Mouse (Mus musculus): ENCODE measurements around the gene Abhd14a. TPM values are rescaled to one million over a fixed set of nuclear protein-coding genes. Genes with fewer than 3 reads are reported as not detected.

Gene Abhd14a
- total and polyA plus RNA-seq, 2 experiments from 2014 or later: 69.8 to 72.3 TPM

- peak overlapping the region; percentile 12 for H3K27ac ChIP-seq (ENCODE audit: low read depth, low read length)
- H3K36me3 ChIP-seq (ENCODE audit: insufficient read depth, low read length): 0 out of 2 replicates have a peak, but pooled peaks cover 7% of the 10 kb centered on the region
- ATAC-seq (ENCODE audit: low FRiP score): no peak; the same call in 1 of the 2 replicates
- peak overlapping the region; percentile 19 for H3K4me2 ChIP-seq (ENCODE audit: low read depth, low read length, poor library complexity, severe bottlenecking)
- no peak for TF ChIP-seq CTCF (IDR thresholded peaks at IDR 0.05)
- no peak overlapping the region for H3K9ac ChIP-seq (replicated peaks; ENCODE audit: low read length, poor library complexity, severe bottlenecking)
- no peaks in the 10 kb centered on the region for H3K27me3 ChIP-seq (ENCODE audit: insufficient read depth, low read length)
- peaks cover 5% of the 10 kb centered on the region; the same call in 1 of the 2 replicates for H3K4me1 ChIP-seq (ENCODE audit: insufficient read depth, low read length)
- 30% methylated on average over 16 of the region's 16 CpGs for WGBS
- DNase-seq (ENCODE audit: low spot score): peak; percentile 30
- no peak overlapping the region; the same call in 1 of the 2 replicates for H3K4me3 ChIP-seq (ENCODE audit: low read depth, low read length)
- H3K9me3 ChIP-seq (ENCODE audit: low read length): no peaks in the 10 kb centered on the region
These were observed 28.8 kb upstream of the Abhd14a start for GRCm38 (mm10) chr9:106476002-106476923.

DNA sequence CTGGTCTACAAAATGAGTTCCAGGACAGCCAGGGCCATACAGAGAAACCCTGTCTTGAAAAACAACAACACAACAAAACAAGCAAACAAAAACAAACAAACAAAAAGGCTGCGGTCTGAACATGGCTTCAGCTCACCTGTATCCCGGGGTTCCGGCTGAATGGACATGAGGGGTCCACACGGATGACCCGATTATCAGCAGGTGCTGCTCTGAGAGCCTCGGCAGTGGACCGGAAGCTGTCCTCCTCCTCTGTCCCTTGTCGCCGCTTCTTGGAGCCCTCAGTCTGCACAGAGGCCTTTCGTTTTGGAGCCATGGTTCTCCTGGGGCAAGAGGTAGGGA lies 28.2 kb upstream of the Abhd14a start, which contains the start of gene Rrp9:
TSS of gene Rrp9 (plus strand) at position 301 of the 339 bp plus-strand sequence.
- 93% methylated on average over 10 of the region's 10 CpGs for WGBS
- TF ChIP-seq CTCF (IDR thresholded peaks at IDR 0.05): no peak
- H3K36me3 ChIP-seq (ENCODE audit: insufficient read depth, low read length): 0 out of 2 replicates have a peak, but pooled peaks cover under 1% of the 10 kb centered on the region
- H3K4me1 ChIP-seq (ENCODE audit: insufficient read depth, low read length): peaks cover 5% of the 10 kb centered on the region; the same call in 1 of the 2 replicates
- H3K4me2 ChIP-seq (ENCODE audit: low read depth, low read length, poor library complexity, severe bottlenecking): peak within 1 kb of the TSS; percentile 19
- H3K9me3 ChIP-seq (ENCODE audit: low read length): no peaks in the 10 kb centered on the region
- DNase-seq (ENCODE audit: low spot score): no peak
- H3K27me3 ChIP-seq (ENCODE audit: insufficient read depth, low read length): no peaks in the 10 kb centered on the region
- H3K27ac ChIP-seq (ENCODE audit: low read depth, low read length): peak within 1 kb of the TSS; percentile 12
- H3K4me3 ChIP-seq (ENCODE audit: low read depth, low read length): no peak within 1 kb of the TSS; the same call in 1 of the 2 replicates
- H3K9ac ChIP-seq (replicated peaks; ENCODE audit: low read length, poor library complexity, severe bottlenecking): no peak within 1 kb of the TSS
- no peak for ATAC-seq (ENCODE audit: low FRiP score)

DNA sequence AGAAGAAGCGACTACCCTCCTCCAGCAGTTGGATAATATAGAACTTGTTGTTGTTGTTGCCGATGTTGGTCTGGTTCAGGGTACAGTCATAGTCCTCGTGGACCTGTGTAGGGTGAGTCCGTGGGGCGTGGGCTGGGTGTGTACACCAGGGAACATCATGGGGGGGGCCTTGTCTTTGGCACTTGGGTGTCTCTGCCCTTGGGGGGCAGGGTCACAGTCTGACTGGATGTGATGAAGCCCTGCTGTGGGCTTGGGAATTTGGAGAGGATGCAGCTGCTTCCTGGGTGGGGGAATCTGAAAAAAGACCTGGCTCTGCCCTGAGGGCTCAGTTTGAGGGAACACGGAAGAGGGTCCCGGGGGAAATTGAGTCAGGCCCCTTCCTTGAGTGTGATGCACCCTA lies 27.6 kb upstream of the Abhd14a start:
- TF ChIP-seq CTCF (IDR thresholded peaks at IDR 0.05): no peak
- Histone ChIP-seq H3K4me2 (ENCODE audit: low read depth, low read length, poor library complexity, severe bottlenecking) (no peak overlapping the region), H3K9me3 (ENCODE audit: low read length) (no peaks in the 10 kb centered on the region), H3K4me1 (ENCODE audit: insufficient read depth, low read length) (peaks cover 5% of the 10 kb centered on the region; the same call in 1 of the 2 replicates), H3K27ac (ENCODE audit: low read depth, low read length) (no peak overlapping the region), H3K9ac (replicated peaks; ENCODE audit: low read length, poor library complexity, severe bottlenecking) (no peak overlapping the region), H3K36me3 (ENCODE audit: insufficient read depth, low read length) (no peaks in the 10 kb centered on the region), H3K4me3 (ENCODE audit: low read depth, low read length) (no peak overlapping the region), H3K27me3 (ENCODE audit: insufficient read depth, low read length) (no peaks in the 10 kb centered on the region)
- 62% methylated on average over 7 of the region's 7 CpGs for WGBS
- ATAC-seq (ENCODE audit: low FRiP score) (no peak), DNase-seq (ENCODE audit: low spot score) (no peak)

GRCm38 (mm10) chr9:106474456-106474855 lies 27.0 kb upstream of the Abhd14a start:
- Histone ChIP-seq H3K9me3 (ENCODE audit: low read length) (no peaks in the 10 kb centered on the region), H3K9ac (replicated peaks; ENCODE audit: low read length, poor library complexity, severe bottlenecking) (no peak overlapping the region), H3K27me3 (ENCODE audit: insufficient read depth, low read length) (no peaks in the 10 kb centered on the region), H3K4me1 (ENCODE audit: insufficient read depth, low read length) (peaks cover 5% of the 10 kb centered on the region; the same call in 1 of the 2 replicates), H3K4me2 (ENCODE audit: low read depth, low read length, poor library complexity, severe bottlenecking) (no peak overlapping the region), H3K27ac (ENCODE audit: low read depth, low read length) (no peak overlapping the region), H3K4me3 (ENCODE audit: low read depth, low read length) (no peak overlapping the region), H3K36me3 (ENCODE audit: insufficient read depth, low read length) (no peaks in the 10 kb centered on the region)
- 9% methylated on average over 6 of the region's 6 CpGs for WGBS
- peak; percentile 66 for TF ChIP-seq CTCF (IDR thresholded peaks at IDR 0.05)
- no peak for ATAC-seq (ENCODE audit: low FRiP score)
- DNase-seq (ENCODE audit: low spot score): peak; percentile 59

DNA sequence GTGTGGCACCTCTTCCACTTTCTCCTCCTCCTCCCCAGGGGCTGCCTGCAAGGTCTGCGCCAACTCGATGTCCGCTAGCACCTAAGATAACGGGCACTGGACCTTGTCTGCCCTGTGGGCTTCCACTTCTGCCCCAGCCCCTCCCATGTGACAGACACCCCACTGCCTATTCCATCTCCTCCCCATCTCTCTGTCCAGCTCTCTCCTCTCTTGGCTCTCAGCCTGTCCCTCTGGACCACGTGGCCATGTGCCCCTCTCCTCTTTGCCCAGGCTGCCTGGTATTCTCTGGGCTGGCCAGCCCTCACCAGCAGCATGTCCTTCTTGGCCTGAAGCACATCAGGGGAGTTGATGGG lies 26.3 kb upstream of the Abhd14a start:
- Histone ChIP-seq H3K4me1 (ENCODE audit: insufficient read depth, low read length) (peaks cover 5% of the 10 kb centered on the region; the same call in 1 of the 2 replicates), H3K9me3 (ENCODE audit: low read length) (no peaks in the 10 kb centered on the region), H3K4me2 (ENCODE audit: low read depth, low read length, poor library complexity, severe bottlenecking) (no peak overlapping the region), H3K4me3 (ENCODE audit: low read depth, low read length) (no peak overlapping the region), H3K36me3 (ENCODE audit: insufficient read depth, low read length) (no peaks in the 10 kb centered on the region), H3K9ac (replicated peaks; ENCODE audit: low read length, poor library complexity, severe bottlenecking) (no peak overlapping the region), H3K27me3 (ENCODE audit: insufficient read depth, low read length) (no peaks in the 10 kb centered on the region), H3K27ac (ENCODE audit: low read depth, low read length) (no peak overlapping the region)
- no peak for TF ChIP-seq CTCF (IDR thresholded peaks at IDR 0.05)
- WGBS: 78% methylated on average over 5 of the region's 5 CpGs
- ATAC-seq (ENCODE audit: low FRiP score) (no peak), DNase-seq (ENCODE audit: low spot score) (no peak)
